Mouse (Mus musculus) lung, adult 2 months (tissue): ENCODE results near the gene Mok.

ENCODE experiments used
- CTCF ChIP-seq: fragments of 200-500 bp; IDR thresholded peaks from 2 replicates; pipeline ENCODE4 v1.5.1; 2011; ENCODE audit warnings: mild to moderate bottlenecking, low read length, control low read depth; ENCODE audit not compliant: insufficient read depth
- POLR2A ChIP-seq: fragments of 200-500 bp; IDR thresholded peaks from 2 replicates; pipeline ENCODE4 v1.6.1; 2011; ENCODE audit warnings: low read depth, mild to moderate bottlenecking, control low read depth, low read length, borderline replicate concordance; ENCODE audit errors: extremely low read depth

DNA sequence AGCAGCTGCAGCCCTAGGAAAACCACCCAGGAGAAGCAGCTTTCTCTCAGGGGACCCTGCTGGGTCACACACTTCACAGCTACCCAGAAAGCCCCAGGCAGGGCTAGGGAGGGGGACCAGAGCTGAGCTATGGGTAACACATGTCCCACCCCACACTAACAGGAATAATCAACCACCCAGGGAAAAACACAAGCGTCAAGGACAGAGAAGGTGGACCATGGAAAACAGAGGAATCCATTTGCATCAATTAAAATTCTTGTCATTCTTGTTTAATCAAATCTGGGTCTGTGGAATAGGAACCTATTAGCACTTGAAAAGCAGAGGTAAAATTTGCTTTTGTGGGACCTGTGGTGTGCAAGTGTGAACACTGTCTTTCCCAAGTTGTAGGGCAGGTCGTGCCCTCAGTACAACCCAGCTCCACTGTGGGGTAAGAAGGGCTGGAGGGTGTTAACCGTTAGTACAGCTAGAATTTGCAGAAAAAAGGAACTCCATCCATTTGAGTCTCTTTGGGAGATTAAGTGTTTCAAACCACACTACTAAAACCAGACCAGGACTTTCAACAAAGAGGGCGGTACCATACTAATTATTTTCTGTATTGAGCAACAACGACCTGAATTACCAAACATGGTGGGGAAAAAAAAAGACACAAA, 3.4 kb downstream of the Mok start:
- TF ChIP-seq CTCF = no peak
- no peak for TF ChIP-seq POLR2A
